Mouse (Mus musculus): ENCODE measurements around the gene Kif24.

GRCm38 (mm10) chr4:41513714-41514113 is 49.0 kb upstream of the Kif24 start:
- TF ChIP-seq POLR2A (IDR thresholded peaks at IDR 0.05; ENCODE audit: control insufficient read depth, extremely low read depth, insufficient read depth, low read length, poor library complexity) (no peak), CTCF (IDR thresholded peaks at IDR 0.05; ENCODE audit: borderline replicate concordance, control insufficient read depth, extremely low read depth, insufficient read depth, low read length, poor library complexity) (no peak)

Measured in thymus, adult 2 months (tissue).